Comparison of ENCODE assay signal across 23 mouse cellular contexts in the genomic region with DNA sequence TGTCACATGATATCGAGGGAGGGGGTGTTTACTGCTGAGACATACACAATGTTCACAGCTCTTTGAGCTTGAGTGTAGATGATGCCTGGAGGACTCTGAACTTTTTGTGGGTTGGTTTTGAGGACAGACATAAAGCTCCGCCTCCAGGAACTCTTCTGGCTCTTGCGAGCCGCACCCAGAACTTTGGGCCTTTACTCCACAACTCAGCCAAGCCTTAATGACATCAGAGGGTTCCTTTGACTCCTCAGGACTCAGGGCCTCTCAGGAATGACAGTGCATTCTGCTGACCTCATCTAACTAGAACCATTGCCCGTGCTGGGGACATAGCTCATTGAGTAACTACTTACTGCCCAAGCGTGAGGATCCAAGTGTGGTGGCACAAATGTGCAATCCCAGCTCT. TPM values are rescaled to one million over a fixed set of nuclear protein-coding genes. Genes with fewer than 3 reads are reported as not detected.
DNase-seq lines count a peak whose midpoint lies in the region; ATAC-seq and TF ChIP-seq lines count a peak whose summit lies in the region.
"Had no signal": no experiment of that assay in that cellular context is flagged by ENCODE, and none has a peak within 500 bp of the region (broad histone marks: within the 10 kb centered on the region; RNA-seq: fewer than 3 reads in every experiment).

No protein-coding gene starts in this region.

- TF ChIP-seq CTCF in G1E (IDR thresholded peaks at IDR 0.05; ENCODE audit: low read depth, low read length), result no peak

- ATAC-seq in G1E (ENCODE audit: extremely low read depth, insufficient number of reproducible peaks, low FRiP score, poor library complexity, severe bottlenecking), result 0 out of 2 replicates have a peak, but pooled peaks have one; percentile 9
- ATAC-seq in granulocyte monocyte progenitor cell, adult 5-6 weeks (replicated peaks; ENCODE audit: poor library complexity, severe bottlenecking), result peak; percentile 62
- ATAC-seq in midbrain, embryonic 13.5 days, result no peak

- DNase-seq in kidney, adult 9 months, result peak; percentile 56
- DNase-seq in kidney, postnatal 14 days, result no peak
- no peak for DNase-seq in G1E (ENCODE audit: low spot score)
- peak; percentile 65 for DNase-seq in skeletal muscle tissue, adult 2 months (ENCODE audit: low read depth, low spot score)
- no peak for DNase-seq in right cerebral cortex, postnatal 25 days
- DNase-seq: adrenal gland, postnatal 10 days; cerebellum, adult 11-12 months; cerebellum, postnatal 36 days; gastrocnemius, postnatal 10 days; heart, adult 2 months; lung, adult 2 months; midbrain, embryonic 14.5 days; right cerebral cortex, adult 18-20 months; spleen, adult 18-20 months had no signal

- no peak overlapping the region for H3K27ac ChIP-seq in midbrain, embryonic 13.5 days
- H3K27ac ChIP-seq: embryonic facial prominence, embryonic 10.5 days; heart, adult 2 months; heart, embryonic 15.5 days; kidney, embryonic 15.5 days; layer of hippocampus, adult 2 months; limb, embryonic 10.5 days; neural tube, embryonic 13.5 days had no signal

- no peaks in the 10 kb centered on the region for H3K27me3 ChIP-seq in G1E (ENCODE audit: insufficient read depth, low read length)
- H3K27me3 ChIP-seq in midbrain, embryonic 13.5 days, result no peaks in the 10 kb centered on the region
- H3K27me3 ChIP-seq: heart, embryonic 15.5 days; kidney, embryonic 15.5 days; neural tube, embryonic 13.5 days had no signal

- no peak overlapping the region for H3K4me2 ChIP-seq in midbrain, embryonic 13.5 days (replicated peaks)
- H3K4me2 ChIP-seq: heart, embryonic 15.5 days; kidney, embryonic 15.5 days; liver, embryonic 11.5 days; neural tube, embryonic 13.5 days had no signal

- H3K36me3 ChIP-seq in G1E (replicated peaks), result no peaks in the 10 kb centered on the region
- no peaks in the 10 kb centered on the region for H3K36me3 ChIP-seq in midbrain, embryonic 13.5 days
- H3K36me3 ChIP-seq: embryonic facial prominence, embryonic 10.5 days; heart, embryonic 15.5 days; kidney, embryonic 15.5 days; limb, embryonic 10.5 days; neural tube, embryonic 13.5 days had no signal

- peaks cover 57% of the 10 kb centered on the region for H3K4me1 ChIP-seq in G1E (ENCODE audit: insufficient read depth, low read depth, low read length)
- H3K4me1 ChIP-seq in midbrain, embryonic 13.5 days (replicated peaks), result no peaks in the 10 kb centered on the region
- H3K4me1 ChIP-seq: neural tube, embryonic 13.5 days had no signal

- H3K9me3 ChIP-seq in G1E (replicated peaks), result no peaks in the 10 kb centered on the region
- no peaks in the 10 kb centered on the region for H3K9me3 ChIP-seq in midbrain, embryonic 13.5 days
- H3K9me3 ChIP-seq: embryonic facial prominence, embryonic 10.5 days; heart, embryonic 15.5 days; kidney, embryonic 15.5 days; limb, embryonic 10.5 days; neural tube, embryonic 13.5 days had no signal

- no peak overlapping the region for H3K9ac ChIP-seq in midbrain, embryonic 13.5 days (replicated peaks)
- H3K9ac ChIP-seq: heart, embryonic 15.5 days; kidney, embryonic 15.5 days; neural tube, embryonic 13.5 days had no signal

- WGBS in midbrain, embryonic 13.5 days, result 92% methylated on average over 6 of the region's 6 CpGs

- H3K4me3 ChIP-seq in G1E (ENCODE audit: low read depth, low read length), result no peak overlapping the region
- H3K4me3 ChIP-seq in midbrain, embryonic 13.5 days (replicated peaks), result no peak overlapping the region
- H3K4me3 ChIP-seq: embryonic facial prominence, embryonic 10.5 days; heart, adult 2 months; heart, embryonic 15.5 days; kidney, embryonic 15.5 days; layer of hippocampus, adult 2 months; limb, embryonic 10.5 days; neural tube, embryonic 13.5 days had no signal

RNA-seq across cellular contexts. Expression of gene Irf2bp2, which starts 25.7 kb away (rescaled TPM):
- 231 and 246 TPM in 2 replicates for total RNA-seq in G1E (2014; fragmentation: Nextera tagmentation)
- total RNA-seq in G1E (2017), result 78.9 and 81.3 TPM in 2 replicates
- 101 and 106 TPM in 2 replicates for polyA plus RNA-seq in G1E (2012)
- total RNA-seq in granulocyte monocyte progenitor cell, adult 5-6 weeks (2014; fragmentation: Nextera tagmentation), result 112 and 113 TPM in 2 replicates
- 97.9 and 112 TPM in 2 replicates for total RNA-seq in granulocyte monocyte progenitor cell, adult 5-6 weeks (2017)
- polyA plus RNA-seq in midbrain, embryonic 13.5 days (2015; fragmentation: Nextera tagmentation; extraction: Ambion mirVana), result 8.3 and 9.2 TPM in 2 replicates

Comparison
In these comparisons a context has a peak if more than half of its experiments do, and no peak if none do; other contexts are left out.
1. DNase-seq: peak in kidney, adult 9 months (single experiment) and skeletal muscle tissue, adult 2 months (single experiment); none in kidney, postnatal 14 days (single experiment), G1E (single experiment) and right cerebral cortex, postnatal 25 days (single experiment).